Mouse (Mus musculus) heart, embryonic 16.5 days (tissue): Measurements from ENCODE around the gene Tigd2. TPM values are rescaled to one million over a fixed set of nuclear protein-coding genes. Genes with fewer than 3 reads are reported as not detected.
A peak's percentile ranks its signal among the peaks of the same experiment; 100 is the strongest.
"Not testable (repeated sequence)": the region's sequence is repeated elsewhere in the genome, so short reads cannot be mapped to it uniquely, and the experiment has no call there.

ENCODE experiments used
- ATAC-seq: fragments of 200-750 bp; cut with Nextera tagmentation; replicated peaks from 2 replicates; pipeline ENCODE4 v1.8.0; 2017; ENCODE audit warnings: moderate number of reproducible peaks; ENCODE audit not compliant: insufficient read depth, low FRiP score; ENCODE audit errors: extremely low read depth
- H3K27ac ChIP-seq: fragments of 300-500 bp; sonication (generic); 2 replicates; pipeline ENCODE4 v1.5.1; 2014; ENCODE audit warnings: mild to moderate bottlenecking, low read length, control low read depth, moderate library complexity
- H3K27me3 ChIP-seq: fragments of 300-500 bp; sonication (generic); 2 replicates; pipeline ENCODE4 v1.6.1; 2014; ENCODE audit warnings: low read length, mixed read lengths; ENCODE audit not compliant: control insufficient read depth, insufficient read depth
- H3K36me3 ChIP-seq: fragments of 300-500 bp; sonication (generic); 2 replicates; pipeline ENCODE4 v1.6.1; 2014; ENCODE audit not compliant: control insufficient read depth, insufficient read depth
- H3K4me1 ChIP-seq: fragments of 300-500 bp; sonication (generic); 2 replicates; pipeline ENCODE4 v1.6.1; 2014; ENCODE audit warnings: low read length, mixed read lengths; ENCODE audit not compliant: control insufficient read depth, insufficient read depth
- H3K4me2 ChIP-seq: fragments of 300-500 bp; sonication (generic); 2 replicates; pipeline ENCODE4 v1.6.1; 2014; ENCODE audit warnings: low read depth, mild to moderate bottlenecking, control low read depth, low read length
- H3K4me3 ChIP-seq: fragments of 300-500 bp; sonication (generic); 2 replicates; pipeline ENCODE4 v1.5.1; 2014; ENCODE audit warnings: mild to moderate bottlenecking, control low read depth, low read length
- H3K9ac ChIP-seq: fragments of 300-500 bp; sonication (generic); 2 replicates; pipeline ENCODE4 v1.6.1; 2014; ENCODE audit warnings: low read length, control low read depth
- H3K9me3 ChIP-seq: fragments of 300-500 bp; sonication (generic); replicated peaks from 2 replicates; pipeline ENCODE4 v1.6.1; 2016; ENCODE audit warnings: low read length; ENCODE audit not compliant: control insufficient read depth
- WGBS: fragments of 180-500 bp; shearing (Covaris S2); extraction: QIAGEN DNeasy Blood & Tissue Kit; methylation state at CpG from one replicate; pipeline ENCODE4 v1.1.7; 2014; 5-methylcytosine and 5-hydroxymethylcytosine counted together
- polyA plus RNA-seq: library from polyadenylated mRNA; unstranded; fragments of >200 nt; fragmentation: Nextera tagmentation; extraction: Ambion mirVana; gene quantifications from 2 replicates; pipeline ENCODE4 v1.2.1, GENCODE M21; 2015

The Tigd2 gene
- polyA plus RNA-seq, 1 experiment from 2014 or later: 12.0 TPM

GRCm38 (mm10) chr6:59185010-59185699, 23.5 kb upstream of the Tigd2 start:
- no peaks in the 10 kb centered on the region for H3K9me3 ChIP-seq
- no peak overlapping the region for H3K27ac ChIP-seq
- 33% methylated on average over 13 of the region's 13 CpGs for WGBS
- no peaks in the 10 kb centered on the region for H3K4me1 ChIP-seq
- H3K4me3 ChIP-seq: no peak overlapping the region
- no peak overlapping the region for H3K9ac ChIP-seq
- H3K4me2 ChIP-seq: peak overlapping the region; percentile 17; the same call in 1 of the 2 replicates
- ATAC-seq: peak; percentile 49; the same call in 1 of the 2 replicates
- no peaks in the 10 kb centered on the region for H3K36me3 ChIP-seq
- H3K27me3 ChIP-seq: no peaks in the 10 kb centered on the region

GRCm38 (mm10) chr6:59190006-59190405, 18.7 kb upstream of the Tigd2 start:
- Histone ChIP-seq H3K4me3 (no peak overlapping the region), H3K4me2 (no peak overlapping the region), H3K4me1 (no peaks in the 10 kb centered on the region), H3K27ac (no peak overlapping the region), H3K9ac (no peak overlapping the region), H3K27me3 (no peaks in the 10 kb centered on the region), H3K36me3 (no peaks in the 10 kb centered on the region), H3K9me3 (no peaks in the 10 kb centered on the region)
- ATAC-seq: no peak
- 73% methylated on average over 1 of the region's 1 CpGs for WGBS

GRCm38 (mm10) chr6:59194518-59194917, 14.2 kb upstream of the Tigd2 start:
- not testable (repeated sequence) for H3K4me2 ChIP-seq, H3K9ac ChIP-seq, H3K4me1 ChIP-seq, H3K27ac ChIP-seq, H3K27me3 ChIP-seq, H3K4me3 ChIP-seq, ATAC-seq, H3K36me3 ChIP-seq, H3K9me3 ChIP-seq
- 84% methylated on average over 3 of the region's 3 CpGs for WGBS

GRCm38 (mm10) chr6:59195849-59196635, 12.6 kb upstream of the Tigd2 start:
- no peak for ATAC-seq
- H3K36me3 ChIP-seq: no peaks in the 10 kb centered on the region
- no peaks in the 10 kb centered on the region for H3K27me3 ChIP-seq
- H3K4me2 ChIP-seq: no peak overlapping the region
- H3K4me3 ChIP-seq: no peak overlapping the region
- no peak overlapping the region for H3K27ac ChIP-seq
- no peaks in the 10 kb centered on the region for H3K4me1 ChIP-seq
- no peaks in the 10 kb centered on the region for H3K9me3 ChIP-seq
- no peak overlapping the region for H3K9ac ChIP-seq
- 29% methylated on average over 2 of the region's 2 CpGs for WGBS

- Histone ChIP-seq H3K9ac (no peak overlapping the region), H3K9me3 (no peaks in the 10 kb centered on the region), H3K27me3 (no peaks in the 10 kb centered on the region), H3K36me3 (no peaks in the 10 kb centered on the region), H3K27ac (no peak overlapping the region), H3K4me3 (no peak overlapping the region), H3K4me2 (no peak overlapping the region), H3K4me1 (no peaks in the 10 kb centered on the region)
- ATAC-seq: no peak
These were observed 11.9 kb upstream of the Tigd2 start for GRCm38 (mm10) chr6:59196746-59197145.

- no peak overlapping the region for H3K9ac ChIP-seq
- H3K27ac ChIP-seq: no peak overlapping the region
- H3K9me3 ChIP-seq: no peaks in the 10 kb centered on the region
- no peaks in the 10 kb centered on the region for H3K36me3 ChIP-seq
- H3K4me1 ChIP-seq: no peaks in the 10 kb centered on the region
- H3K4me3 ChIP-seq: no peak overlapping the region
- 61% methylated on average over 3 of the region's 3 CpGs for WGBS
- H3K4me2 ChIP-seq: no peak overlapping the region
- ATAC-seq: no peak
- H3K27me3 ChIP-seq: no peaks in the 10 kb centered on the region
These were observed 10.3 kb upstream of the Tigd2 start for GRCm38 (mm10) chr6:59198356-59198755.

DNA sequence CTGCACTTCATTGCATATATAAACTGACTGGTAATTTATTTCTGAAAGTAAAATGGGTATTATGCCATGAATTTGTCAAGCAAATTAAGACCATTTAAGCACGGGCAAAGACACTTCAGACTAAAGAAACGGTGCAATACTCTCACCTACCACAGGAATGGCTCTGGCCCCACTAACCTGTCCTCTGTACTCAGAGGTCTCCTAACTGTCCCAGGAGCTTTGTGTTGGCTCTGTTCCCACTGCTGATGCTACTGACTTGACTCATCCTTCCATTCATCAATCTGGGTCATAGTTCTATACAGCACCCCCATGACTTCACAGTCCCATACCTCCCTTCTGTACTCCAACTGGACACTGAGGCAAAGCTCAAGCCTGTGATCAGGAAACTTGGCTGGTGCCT, 9.6 kb upstream of the Tigd2 start:
- H3K4me1 ChIP-seq: no peaks in the 10 kb centered on the region
- no peak overlapping the region for H3K9ac ChIP-seq
- H3K27ac ChIP-seq: no peak overlapping the region
- WGBS: 80% methylated on average over 2 of the region's 2 CpGs
- no peaks in the 10 kb centered on the region for H3K9me3 ChIP-seq
- no peaks in the 10 kb centered on the region for H3K36me3 ChIP-seq
- no peaks in the 10 kb centered on the region for H3K27me3 ChIP-seq
- ATAC-seq: no peak
- H3K4me2 ChIP-seq: no peak overlapping the region
- no peak overlapping the region for H3K4me3 ChIP-seq

GRCm38 (mm10) chr6:59207561-59207960, 1.1 kb upstream of the Tigd2 start:
- Histone ChIP-seq H3K27me3 (no peaks in the 10 kb centered on the region), H3K9ac (no peak overlapping the region), H3K4me2 (no peak overlapping the region), H3K4me3 (no peak overlapping the region), H3K9me3 (no peaks in the 10 kb centered on the region), H3K27ac (no peak overlapping the region), H3K4me1 (peaks cover 8% of the 10 kb centered on the region), H3K36me3 (no peaks in the 10 kb centered on the region)
- no peak for ATAC-seq
- 97% methylated on average over 1 of the region's 1 CpGs for WGBS

- peak overlapping the region; percentile 87 for H3K4me3 ChIP-seq
- H3K9me3 ChIP-seq: no peaks in the 10 kb centered on the region
- no peaks in the 10 kb centered on the region for H3K36me3 ChIP-seq
- ATAC-seq: peak; percentile 64
- WGBS: 19% methylated on average over 5 of the region's 5 CpGs
- peak overlapping the region; percentile 94 for H3K9ac ChIP-seq
- peaks cover 8% of the 10 kb centered on the region for H3K4me1 ChIP-seq
- H3K4me2 ChIP-seq: peak overlapping the region; percentile 78
- H3K27me3 ChIP-seq: no peaks in the 10 kb centered on the region
- H3K27ac ChIP-seq: peak overlapping the region; percentile 89
These were observed 633 bp downstream of the Tigd2 start for GRCm38 (mm10) chr6:59209299-59209707.
